Mouse (Mus musculus): ENCODE data around the gene Cldn14.
A peak's percentile ranks its signal among the peaks of the same experiment; 100 is the strongest.

Cldn14 gene

DNA sequence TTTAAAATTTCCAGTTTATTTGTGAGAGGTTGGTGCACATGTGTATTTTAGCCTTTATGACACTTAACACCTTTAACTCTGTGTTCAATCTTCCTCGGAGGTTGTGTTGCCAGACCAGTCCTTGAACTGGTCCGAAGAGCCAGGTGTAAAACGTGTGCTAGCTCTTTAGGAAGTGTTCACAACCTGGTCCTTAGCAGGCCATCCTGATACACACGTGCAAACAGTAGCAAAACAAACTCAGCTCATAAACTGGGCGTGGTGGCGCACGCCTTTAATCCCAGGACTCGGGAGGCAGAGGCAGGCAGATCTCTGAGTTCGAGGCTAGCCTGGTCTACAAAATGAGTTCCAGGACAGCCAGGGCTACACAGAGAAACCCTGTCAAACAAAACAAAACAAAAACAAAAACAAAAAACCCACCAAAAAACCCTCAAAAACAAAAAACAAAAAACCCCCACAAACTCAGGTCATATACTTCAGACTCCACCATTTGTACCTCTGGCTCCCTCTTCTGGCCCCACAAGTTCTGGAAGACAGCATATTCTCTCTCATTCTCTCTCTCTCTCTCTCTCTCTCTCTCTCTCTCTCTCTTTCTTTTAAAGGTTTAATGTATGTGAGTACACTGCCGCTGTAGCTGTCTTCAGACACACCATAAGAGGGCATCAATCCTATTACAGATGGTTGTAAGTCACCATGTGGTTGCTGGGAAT lies 65.7 kb downstream of the Cldn14 start:
- no peak for DNase-seq

- no peak for DNase-seq
These were observed 66.7 kb downstream of the Cldn14 start for GRCm38 (mm10) chr16:93941781-93942567.

GRCm38 (mm10) chr16:93939961-93940360 lies 68.7 kb downstream of the Cldn14 start:
- DNase-seq, result no peak

DNA sequence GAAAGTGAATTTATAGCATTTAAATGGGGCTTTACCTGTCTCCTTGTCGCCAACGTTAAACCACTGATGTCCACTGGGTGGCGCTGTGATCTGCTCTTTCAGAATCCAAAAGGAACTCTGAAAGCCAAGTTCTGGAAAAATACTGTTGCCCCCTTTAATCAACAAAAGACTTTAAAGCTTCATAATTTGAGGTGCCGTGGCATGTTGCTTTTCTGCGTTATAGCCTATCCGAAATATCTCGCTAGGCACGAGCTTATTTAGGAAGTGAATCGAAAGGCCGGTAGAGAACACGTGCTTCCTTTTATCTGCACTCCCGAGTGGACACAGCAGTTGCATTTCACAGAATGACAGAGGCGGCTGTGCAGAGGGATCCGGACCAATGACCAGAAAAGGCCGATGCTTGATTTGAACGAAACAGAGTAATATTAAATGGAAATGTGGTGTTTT lies 70.2 kb downstream of the Cldn14 start:
- no peak for DNase-seq

GRCm38 (mm10) chr16:93935009-93935408 lies 73.6 kb downstream of the Cldn14 start:
- no peak for DNase-seq

GRCm38 (mm10) chr16:93934588-93934987 lies 74.0 kb downstream of the Cldn14 start:
- DNase-seq, result no peak

- DNase-seq, result peak; percentile 93
These were observed 76.2 kb downstream of the Cldn14 start for GRCm38 (mm10) chr16:93932185-93933168.

DNA sequence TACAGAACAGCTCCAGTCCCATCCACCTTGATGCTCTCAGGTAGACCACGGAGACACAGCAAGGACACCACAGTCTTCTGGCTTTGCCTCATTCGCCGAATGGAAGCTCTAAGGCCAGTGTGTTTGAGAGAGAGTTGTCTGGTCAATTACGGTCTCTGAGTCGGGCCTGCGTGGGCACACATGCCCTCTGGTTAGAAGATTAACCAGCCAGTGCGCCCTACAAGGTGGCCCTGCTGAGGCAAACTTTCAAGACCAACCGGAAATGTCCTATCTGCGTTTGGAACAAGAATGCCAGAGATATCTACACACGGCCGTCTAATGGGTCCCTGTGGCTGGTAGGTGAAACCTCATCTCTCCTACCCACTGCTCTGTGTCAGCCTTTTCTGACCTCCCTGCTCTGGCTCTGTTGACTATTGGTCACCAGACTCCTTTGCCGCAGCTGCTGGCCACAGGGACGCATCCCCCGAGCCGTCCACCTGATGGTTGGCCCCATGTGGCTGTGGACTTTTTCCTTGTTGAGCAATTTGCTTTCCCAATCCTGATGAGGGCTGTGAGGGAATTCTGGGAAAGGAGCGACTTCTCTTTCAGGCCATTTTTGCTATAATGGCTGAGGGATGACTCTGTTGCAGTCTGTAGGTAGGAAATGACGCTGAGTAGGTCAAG lies 79.1 kb downstream of the Cldn14 start:
- DNase-seq, result no peak

DNA sequence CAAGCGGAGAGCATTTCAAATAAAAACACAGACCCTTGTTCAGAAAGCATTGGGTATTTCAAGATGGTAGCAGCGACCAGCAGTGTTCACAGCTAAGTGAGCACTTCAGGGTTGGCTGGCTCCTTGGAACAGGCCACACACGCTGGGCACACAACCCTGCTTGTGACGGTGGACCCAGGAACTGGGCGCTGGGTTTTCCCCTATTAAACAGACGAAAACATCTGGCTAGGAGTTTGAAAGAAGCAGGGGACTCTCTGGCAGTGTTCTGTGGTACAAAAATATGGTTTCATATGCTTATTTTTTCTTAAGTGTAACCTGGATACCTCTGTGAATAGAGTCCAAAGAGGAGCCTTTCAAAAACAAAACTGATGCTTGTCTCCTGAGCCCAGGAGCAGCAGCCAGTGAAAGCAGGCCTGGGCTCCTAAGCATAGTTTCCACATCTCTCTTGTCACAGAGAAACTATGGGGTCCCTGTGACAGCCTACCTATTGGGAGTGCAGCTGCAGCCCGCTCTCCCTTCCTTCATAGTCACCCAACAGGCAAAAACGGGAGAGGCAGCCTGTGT lies 82.9 kb downstream of the Cldn14 start:
- DNase-seq, result no peak

GRCm38 (mm10) chr16:93923788-93924187 lies 84.8 kb downstream of the Cldn14 start:
- no peak for DNase-seq

DNA sequence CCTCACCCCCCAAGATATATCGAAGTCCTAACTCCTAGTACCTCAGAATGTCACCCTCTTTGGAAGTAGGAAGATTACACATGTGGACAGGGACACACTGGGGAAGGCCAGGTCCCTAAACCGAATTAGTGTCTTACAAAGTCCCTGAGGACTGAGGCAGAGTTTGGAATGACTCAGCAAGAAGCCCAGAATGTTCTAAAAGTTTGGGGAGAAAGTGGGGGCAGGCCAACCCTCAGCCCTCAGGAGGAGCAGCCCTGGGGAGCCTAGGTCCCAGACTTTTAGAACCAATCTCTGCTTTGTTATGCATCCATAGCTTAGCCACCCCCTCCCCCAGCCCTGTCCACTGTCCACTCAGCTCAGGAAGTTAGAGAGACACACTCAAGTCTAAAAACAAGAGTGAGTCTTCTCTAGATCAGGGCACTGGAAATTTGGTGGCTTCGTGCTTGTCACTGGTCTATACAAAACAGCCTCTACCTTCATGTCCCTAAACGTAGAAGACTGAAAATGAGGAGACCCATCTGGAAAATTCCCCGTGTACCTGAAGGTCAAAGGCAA lies 85.7 kb downstream of the Cldn14 start:
- no peak for DNase-seq

GRCm38 (mm10) chr16:93920673-93921072 lies 88.0 kb downstream of the Cldn14 start:
- no peak for DNase-seq

- DNase-seq, result peak; percentile 91
These were observed 89.4 kb downstream of the Cldn14 start for GRCm38 (mm10) chr16:93919189-93919588.

DNA sequence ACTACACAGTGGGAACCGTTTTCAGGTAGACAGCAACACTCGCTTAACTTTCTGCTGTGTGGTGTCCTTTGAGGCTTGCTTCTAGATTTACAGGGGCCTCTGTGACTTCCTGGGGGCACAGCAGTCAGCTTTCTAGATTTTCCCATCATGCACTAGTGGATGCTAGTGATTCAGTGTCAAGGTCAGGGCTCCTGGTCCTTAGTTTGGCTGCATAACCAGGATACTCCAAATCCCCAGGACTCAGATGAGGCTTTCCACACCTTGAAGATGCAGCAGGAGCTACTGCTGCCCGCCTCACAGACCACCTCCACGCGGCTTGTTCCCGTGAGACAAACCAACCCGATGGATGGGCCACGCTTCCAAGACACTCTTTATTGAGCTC lies 90.0 kb downstream of the Cldn14 start:
- no peak for DNase-seq

- peak; percentile 95 for DNase-seq
These were observed 90.6 kb downstream of the Cldn14 start for GRCm38 (mm10) chr16:93917712-93918678.

DNA sequence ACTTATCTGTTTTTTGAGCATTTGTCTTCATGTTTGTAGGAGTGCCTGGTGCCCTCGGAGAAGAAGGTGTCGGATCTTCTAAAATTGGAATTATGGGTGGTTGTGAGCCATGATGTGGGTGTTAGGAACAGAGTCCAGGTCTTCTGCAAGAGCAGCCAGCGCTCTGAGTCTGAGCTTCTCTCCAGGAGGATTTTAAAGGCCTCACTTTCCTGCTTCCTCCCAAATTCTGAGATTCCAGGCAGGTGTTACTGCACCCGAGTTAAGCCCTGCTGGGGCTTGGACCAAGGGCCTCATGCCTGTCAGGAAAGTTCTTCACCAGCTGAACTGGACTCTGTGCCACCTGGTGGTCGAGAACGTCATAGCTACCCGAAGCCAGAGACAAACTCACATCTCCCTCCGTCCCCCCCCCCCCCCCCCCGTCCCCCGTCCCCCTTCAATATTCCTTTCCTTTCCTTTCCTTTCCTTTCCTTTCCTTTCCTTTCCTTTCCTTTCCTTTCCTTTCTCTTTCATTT lies 93.2 kb downstream of the Cldn14 start:
- DNase-seq, result no peak

DNA sequence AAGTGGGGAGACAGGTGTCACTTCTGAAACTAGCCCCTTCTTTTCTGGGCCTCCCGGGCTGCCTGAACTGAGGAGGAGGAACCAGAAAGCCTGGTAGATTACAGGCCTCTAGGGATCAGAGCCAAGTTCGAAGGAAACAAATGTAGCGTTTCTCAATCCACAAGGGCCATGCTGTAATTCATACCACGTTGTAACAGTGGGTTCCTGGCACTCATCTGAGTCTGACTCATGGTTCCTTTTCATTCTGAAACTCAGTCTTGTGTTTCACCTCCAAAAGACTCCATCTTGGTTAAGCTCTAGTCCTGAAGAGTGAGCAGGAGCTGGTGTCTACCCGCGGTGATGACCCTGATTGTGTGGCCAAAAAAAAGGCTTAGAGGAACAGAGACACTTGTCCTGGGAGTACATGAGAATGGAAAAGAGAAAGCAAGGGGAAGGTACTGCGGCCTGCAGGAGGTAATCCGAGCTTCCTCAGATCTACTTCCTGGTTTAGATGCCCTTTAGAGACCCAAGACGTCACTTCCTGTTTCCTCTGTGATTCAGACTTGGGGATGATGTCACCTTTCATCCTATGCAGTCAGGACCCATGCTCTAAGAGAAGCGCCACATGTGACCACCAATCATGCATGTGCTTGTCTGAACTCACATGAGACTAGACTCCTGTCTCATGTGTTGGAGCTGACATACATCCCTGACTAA lies 94.6 kb downstream of the Cldn14 start:
- peak; percentile 91 for DNase-seq

GRCm38 (mm10) chr16:93912808-93913207 lies 95.8 kb downstream of the Cldn14 start:
- DNase-seq, result no peak

DNA sequence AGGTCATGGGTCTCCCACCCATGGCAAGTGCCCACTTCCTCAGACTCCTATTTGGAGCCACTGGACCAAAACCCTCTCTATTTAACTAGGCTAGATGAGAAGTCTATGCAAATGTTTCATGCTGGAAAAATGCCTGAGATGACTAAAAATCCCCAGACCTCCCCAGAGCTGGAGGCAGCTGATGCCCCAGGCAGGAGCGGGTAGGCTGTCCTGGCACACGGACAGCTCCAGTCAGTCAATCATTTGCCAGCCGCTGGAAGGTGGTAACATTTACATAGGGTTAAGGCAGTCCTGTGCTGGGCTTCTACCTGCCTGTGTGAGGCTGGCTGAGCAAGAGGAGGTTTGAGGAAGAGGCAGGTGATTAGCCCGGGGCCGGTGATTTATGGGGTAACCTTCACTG lies 96.5 kb downstream of the Cldn14 start:
- no peak for DNase-seq
